Mouse (Mus musculus) olfactory bulb, adult 2 months (tissue): ENCODE measurements around the gene Akap1. TPM values are rescaled to one million over a fixed set of nuclear protein-coding genes. Genes with fewer than 3 reads are reported as not detected.

Experiments used
- H3K27ac ChIP-seq: fragments of 200-500 bp; 2 replicates; pipeline ENCODE4 v1.5.1; 2012; ENCODE audit warnings: low read depth, low read length; ENCODE audit not compliant: insufficient read depth
- H3K4me1 ChIP-seq: fragments of 200-500 bp; 2 replicates; pipeline ENCODE4 v1.6.1; 2012; ENCODE audit warnings: low read length; ENCODE audit not compliant: control insufficient read depth, insufficient read depth
- H3K4me3 ChIP-seq: fragments of 200-500 bp; 2 replicates; pipeline ENCODE4 v1.5.1; 2012; ENCODE audit warnings: mild to moderate bottlenecking, low read depth, low read length, moderate library complexity; ENCODE audit not compliant: insufficient read depth
- CTCF ChIP-seq: fragments of 200-500 bp; IDR thresholded peaks from 2 replicates; pipeline ENCODE4 v1.5.1; 2012; ENCODE audit warnings: low read depth, mild to moderate bottlenecking, low read length, moderate library complexity; ENCODE audit not compliant: insufficient read depth
- POLR2A ChIP-seq: fragments of 200-500 bp; IDR thresholded peaks from 2 replicates; pipeline ENCODE4 v1.6.1; 2012; ENCODE audit warnings: mild to moderate bottlenecking, low read depth, low read length, moderate library complexity; ENCODE audit not compliant: insufficient read depth
- WGBS: fragments of 180-500 bp; shearing (Covaris S2); methylation state at CpG from one replicate; pipeline ENCODE4 v1.1.7; 2018; 5-methylcytosine and 5-hydroxymethylcytosine counted together
- polyA plus RNA-seq: library from polyadenylated mRNA; stranded (reverse); fragments of >200 nt; gene quantifications from 2 replicates; pipeline ENCODE4 v1.2.4, GENCODE M21; 2012; ENCODE audit warnings: low replicate concordance; ENCODE audit not compliant: missing spikeins, insufficient read depth, insufficient read length

Gene Akap1
- polyA plus RNA-seq, 1 experiment, result not detected

- 93% methylated on average over 3 of the region's 3 CpGs for WGBS
- peaks cover 15% of the 10 kb centered on the region for H3K4me1 ChIP-seq
- H3K27ac ChIP-seq, result no peak overlapping the region
- no peak for TF ChIP-seq CTCF
- no peak for TF ChIP-seq POLR2A
- no peak overlapping the region for H3K4me3 ChIP-seq
These were observed 3.7 kb downstream of the Akap1 start for GRCm38 (mm10) chr11:88860641-88861040.

GRCm38 (mm10) chr11:88857311-88858005 lies 6.9 kb downstream of the Akap1 start:
- 87% methylated on average over 3 of the region's 3 CpGs for WGBS
- TF ChIP-seq CTCF, result no peak
- TF ChIP-seq POLR2A, result no peak

GRCm38 (mm10) chr11:88856383-88856782 lies 8.0 kb downstream of the Akap1 start:
- no peak overlapping the region for H3K4me3 ChIP-seq
- no peak for TF ChIP-seq POLR2A
- TF ChIP-seq CTCF, result no peak
- H3K27ac ChIP-seq, result no peak overlapping the region
- 86% methylated on average over 2 of the region's 2 CpGs for WGBS
- peaks cover 8% of the 10 kb centered on the region for H3K4me1 ChIP-seq

More at GRCm38 (mm10) chr11:88857311-88858005, 6.9 kb downstream of the Akap1 start:
- H3K27ac ChIP-seq, result no peak overlapping the region
- H3K4me3 ChIP-seq, result no peak overlapping the region
- peaks cover 8% of the 10 kb centered on the region for H3K4me1 ChIP-seq

GRCm38 (mm10) chr11:88855795-88856194 lies 8.6 kb downstream of the Akap1 start:
- no peak for TF ChIP-seq CTCF
- no peak for TF ChIP-seq POLR2A
- H3K4me1 ChIP-seq, result peaks cover 8% of the 10 kb centered on the region
- no peak overlapping the region for H3K27ac ChIP-seq
- H3K4me3 ChIP-seq, result no peak overlapping the region
- WGBS, result 58% methylated on average over 4 of the region's 4 CpGs

- Histone ChIP-seq H3K4me3 (no peak overlapping the region), H3K4me1 (peaks cover 21% of the 10 kb centered on the region), H3K27ac (no peak overlapping the region)
- 96% methylated on average over 2 of the region's 2 CpGs for WGBS
- TF ChIP-seq CTCF, result no peak
- no peak for TF ChIP-seq POLR2A
These were observed 10.8 kb downstream of the Akap1 start for GRCm38 (mm10) chr11:88853588-88853987.

- peaks cover 23% of the 10 kb centered on the region for H3K4me1 ChIP-seq
- TF ChIP-seq CTCF, result no peak
- TF ChIP-seq POLR2A, result no peak
- no peak overlapping the region for H3K4me3 ChIP-seq
- no peak overlapping the region for H3K27ac ChIP-seq
- WGBS, result 94% methylated on average over 4 of the region's 4 CpGs
These were observed 11.6 kb downstream of the Akap1 start for GRCm38 (mm10) chr11:88852806-88853205.

- no peak for TF ChIP-seq POLR2A
- TF ChIP-seq CTCF, result no peak
- 87% methylated on average over 15 of the region's 15 CpGs for WGBS
- Histone ChIP-seq H3K4me1 (peaks cover 17% of the 10 kb centered on the region), H3K27ac (no peak overlapping the region), H3K4me3 (no peak overlapping the region)
These were observed 13.1 kb downstream of the Akap1 start for GRCm38 (mm10) chr11:88851049-88851825.

- peaks cover 15% of the 10 kb centered on the region for H3K4me1 ChIP-seq
- no peak overlapping the region for H3K4me3 ChIP-seq
- no peak overlapping the region for H3K27ac ChIP-seq
- WGBS, result 67% methylated on average over 3 of the region's 3 CpGs
- TF ChIP-seq CTCF (no peak), POLR2A (no peak)
These were observed 14.7 kb downstream of the Akap1 start for GRCm38 (mm10) chr11:88849732-88850131.

GRCm38 (mm10) chr11:88849284-88849683 lies 15.1 kb downstream of the Akap1 start:
- WGBS, result 36% methylated on average over 8 of the region's 8 CpGs
- H3K4me1 ChIP-seq, result peaks cover 15% of the 10 kb centered on the region
- no peak for TF ChIP-seq POLR2A
- TF ChIP-seq CTCF, result no peak
- no peak overlapping the region for H3K27ac ChIP-seq
- no peak overlapping the region for H3K4me3 ChIP-seq
